Mouse (Mus musculus) granulocyte monocyte progenitor cell, adult 5-6 weeks (primary cell): ENCODE measurements around the gene Prdm11. TPM values are rescaled to one million over a fixed set of nuclear protein-coding genes. Genes with fewer than 3 reads are reported as not detected.

Experiments used
- ATAC-seq: replicated peaks from 2 replicates; pipeline ENCODE4 v1.8.0; 2016; ENCODE audit warnings: mild to moderate bottlenecking, moderate TSS enrichment, inconsistent platforms; ENCODE audit not compliant: poor library complexity, severe bottlenecking
- total RNA-seq, 2 experiments: library from RNA; stranded (forward) in 1 of 2; stranded (reverse) in 1 of 2; fragments of 200-712, 200-1000 nt in 1 of 2; fragments of >200 nt in 1 of 2; fragmentation: Nextera tagmentation in 1 of 2; gene quantifications; 2 replicates each; pipeline ENCODE4 v1.2.3; 2014 to 2017

Gene Prdm11
- total RNA-seq, 2 experiments from 2014 or later = 6.1 to 12.2 TPM

DNA sequence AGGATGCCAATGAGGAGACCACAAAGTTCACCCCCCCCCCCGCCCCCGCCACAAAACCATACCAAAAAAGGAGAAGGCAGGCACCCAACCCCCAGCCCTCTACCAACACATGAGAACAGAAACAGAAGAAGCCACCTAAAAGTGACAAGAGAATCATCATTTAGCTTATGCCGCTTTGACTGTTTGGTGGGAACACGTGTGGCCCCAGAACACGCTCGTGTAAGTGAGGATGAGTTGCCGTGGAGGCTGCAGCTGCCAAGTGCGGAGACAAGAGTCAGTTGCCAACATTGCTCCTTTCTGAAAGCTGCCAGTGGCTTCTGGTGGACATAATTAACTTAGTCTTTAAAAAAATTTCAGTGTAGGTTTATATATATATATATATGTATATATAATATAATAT, 74.4 kb downstream of the Prdm11 start:
- no peak for ATAC-seq

DNA sequence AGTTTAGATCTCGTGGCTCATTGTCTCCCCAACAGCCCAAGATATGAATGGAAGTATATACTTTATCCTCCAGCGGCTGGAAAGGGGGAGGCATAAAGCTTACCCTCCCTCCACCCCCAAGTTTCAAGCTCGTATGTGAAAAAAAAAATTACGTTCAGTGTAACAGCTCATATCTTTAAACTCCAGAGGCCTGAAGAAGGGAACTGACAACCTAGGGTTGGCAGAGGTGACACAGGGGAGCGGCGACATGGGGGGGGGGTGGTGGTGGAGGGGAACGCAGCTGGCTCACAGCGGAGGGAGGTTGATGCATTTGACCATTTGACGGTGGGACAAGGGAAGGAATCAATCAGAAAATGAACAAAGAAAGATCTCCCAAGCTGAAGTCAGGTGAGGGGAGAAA, 74.9 kb downstream of the Prdm11 start:
- no peak for ATAC-seq

DNA sequence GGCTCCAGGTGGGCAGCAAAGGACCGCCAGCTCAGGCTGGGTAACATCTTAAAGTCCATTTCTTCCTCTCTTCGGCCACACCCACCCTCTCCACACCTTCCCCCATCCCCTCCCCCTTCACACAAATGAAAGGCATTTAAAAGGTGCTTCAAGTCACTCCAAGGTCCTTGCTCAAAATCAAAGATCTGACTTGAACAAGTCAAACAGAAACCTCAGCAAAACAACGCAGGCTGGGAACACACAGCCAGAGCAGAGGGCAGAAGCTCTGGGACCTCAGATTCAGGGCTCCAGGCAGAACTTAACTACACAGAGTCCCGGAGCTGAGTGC, 78.2 kb downstream of the Prdm11 start:
- ATAC-seq = no peak

DNA sequence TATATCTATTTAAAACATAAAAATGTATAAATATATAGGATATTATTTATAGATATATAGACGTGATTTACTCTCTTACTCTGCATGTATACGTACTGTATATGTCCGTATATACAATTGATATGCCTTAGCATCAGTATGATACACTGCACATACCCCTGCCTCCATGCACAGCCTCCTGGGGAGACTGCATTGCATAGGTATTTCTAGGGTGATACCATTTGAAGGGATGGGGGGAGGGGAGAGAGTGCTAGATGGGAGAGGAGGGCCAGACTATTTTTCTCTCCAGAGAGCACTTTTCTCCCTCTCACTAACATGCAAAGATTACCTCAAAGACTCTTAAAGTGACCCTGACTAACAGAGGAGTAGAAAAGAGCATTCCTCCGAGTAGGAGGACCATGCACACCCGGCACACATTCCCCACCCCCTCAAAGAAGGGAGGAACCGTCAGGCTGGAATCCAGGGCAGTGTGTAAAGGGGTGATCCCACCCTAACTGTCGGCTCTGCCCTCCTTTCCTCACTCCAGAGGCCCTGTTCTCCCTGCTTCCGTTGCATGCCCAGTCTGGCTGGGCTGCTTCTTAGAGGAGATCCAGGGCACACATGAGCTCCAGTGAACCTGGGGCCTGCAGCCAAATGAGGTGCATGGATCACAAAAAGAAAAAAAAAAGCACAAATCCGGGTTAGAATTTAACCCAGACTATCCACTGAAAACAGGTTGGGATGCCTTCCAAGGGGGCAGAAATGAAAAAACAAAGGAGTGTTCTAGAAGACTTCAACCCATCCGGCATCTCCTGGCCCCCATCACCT, 78.7 kb downstream of the Prdm11 start:
- no peak for ATAC-seq

DNA sequence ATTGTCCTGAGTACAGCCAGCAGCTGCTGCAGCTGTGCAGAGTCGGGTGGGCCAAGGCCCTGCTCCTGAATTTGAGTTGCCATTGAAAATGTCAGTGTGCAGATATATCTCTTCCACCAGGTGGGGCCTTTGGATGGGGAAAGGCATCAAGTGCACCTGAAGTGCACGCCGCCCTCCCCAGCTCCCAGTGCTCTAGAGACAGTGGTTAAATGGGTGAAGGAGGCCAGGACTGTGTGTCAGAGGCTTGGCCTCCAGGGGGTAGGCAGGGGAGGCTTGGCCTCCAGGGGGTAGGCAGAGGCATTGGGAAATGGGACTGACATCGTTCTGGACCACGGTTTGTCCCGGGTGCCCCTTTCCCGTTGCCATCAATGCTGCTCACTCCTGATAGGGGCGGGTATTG, 79.7 kb downstream of the Prdm11 start:
- no peak for ATAC-seq

DNA sequence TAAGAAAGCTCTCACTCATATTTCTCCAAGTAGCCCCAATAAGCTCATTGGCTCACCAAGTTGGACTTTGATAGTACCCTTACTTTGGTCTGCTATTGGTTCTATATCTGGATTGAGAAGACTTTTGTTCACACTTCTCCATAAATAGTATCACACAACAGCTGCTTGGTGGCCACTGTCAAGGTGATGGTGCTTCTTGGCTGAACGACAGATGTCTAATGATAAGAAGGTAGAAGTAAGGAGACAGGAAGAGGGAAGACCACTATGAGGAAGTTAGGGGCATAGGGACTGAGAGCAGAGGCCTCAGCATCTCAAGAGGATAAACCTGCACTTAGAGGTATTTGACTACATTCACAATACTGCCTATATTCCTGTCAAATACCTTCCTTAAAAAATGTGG, 81.6 kb downstream of the Prdm11 start:
- no peak for ATAC-seq

DNA sequence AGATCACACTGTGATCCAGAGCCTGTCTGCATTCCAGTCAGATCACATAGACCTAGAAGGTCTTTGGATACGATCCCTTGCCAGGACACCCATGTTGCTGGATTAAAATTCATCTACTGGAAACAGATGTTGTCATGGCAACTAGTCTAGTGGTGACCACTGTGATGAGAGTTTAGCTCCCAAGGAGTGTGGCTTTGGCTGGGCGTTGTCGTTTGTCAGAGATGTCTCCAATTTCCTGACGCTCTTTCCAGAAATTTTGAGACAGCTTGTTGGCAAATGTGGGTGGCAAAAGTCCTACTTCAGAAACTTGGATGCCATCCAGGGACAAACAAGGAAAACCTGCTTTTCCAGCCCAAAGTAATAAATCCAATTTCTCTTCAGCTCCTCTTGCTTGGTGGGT, 87.3 kb downstream of the Prdm11 start:
- no peak for ATAC-seq

DNA sequence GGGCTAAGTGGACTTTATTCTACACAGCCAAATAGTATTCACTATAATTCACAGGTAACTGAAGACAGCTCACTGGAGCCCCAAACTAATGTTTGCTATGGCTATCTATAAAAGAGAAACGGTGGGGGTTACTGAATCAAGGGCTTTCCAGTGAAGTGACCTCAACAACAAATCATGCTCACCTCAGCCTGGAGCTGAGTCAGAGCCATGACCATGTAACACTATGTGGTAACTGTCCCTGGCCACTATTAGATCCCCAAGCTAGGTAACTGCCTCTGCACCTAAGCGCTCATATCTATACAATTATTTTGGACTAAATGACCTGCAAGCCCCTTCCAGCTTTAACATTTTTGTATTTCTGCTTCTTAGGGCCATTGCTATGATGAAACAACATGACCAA, 89.0 kb downstream of the Prdm11 start:
- ATAC-seq = no peak

DNA sequence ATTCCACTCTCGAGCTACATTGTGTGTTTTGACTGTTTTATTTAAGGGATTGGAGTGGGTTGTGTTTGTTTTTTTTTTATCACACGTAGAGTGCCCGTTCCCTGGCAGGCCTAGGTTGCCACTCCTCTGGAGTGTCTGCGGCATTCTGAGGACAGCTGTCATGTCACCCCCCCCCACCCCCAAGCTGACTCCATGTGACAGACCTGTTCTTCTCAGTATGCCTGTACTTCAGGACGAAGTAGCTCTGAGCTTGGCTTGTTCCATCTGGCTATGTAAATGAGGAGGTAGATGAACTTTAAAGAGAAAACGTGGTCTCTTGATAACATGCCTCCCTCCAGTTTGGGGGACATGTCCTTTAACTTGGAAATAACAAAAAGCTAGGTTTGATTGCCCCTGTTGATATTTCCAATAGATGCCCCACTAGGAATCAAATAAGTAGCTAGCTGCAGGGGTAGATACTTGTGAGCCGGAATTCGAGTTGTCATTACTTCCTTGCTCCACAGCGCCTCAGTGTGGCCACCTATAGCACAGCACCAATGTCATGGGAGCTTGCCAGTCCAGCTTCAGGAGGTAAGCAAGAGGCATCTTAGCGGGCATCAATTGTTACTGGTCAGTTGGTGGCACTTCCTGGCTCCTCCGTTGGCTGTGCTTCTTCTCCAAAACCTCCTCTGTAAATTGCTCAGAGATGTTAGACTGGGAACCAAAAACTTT, 91.4 kb downstream of the Prdm11 start:
- peak; percentile 70; the same call in 1 of the 2 replicates for ATAC-seq

DNA sequence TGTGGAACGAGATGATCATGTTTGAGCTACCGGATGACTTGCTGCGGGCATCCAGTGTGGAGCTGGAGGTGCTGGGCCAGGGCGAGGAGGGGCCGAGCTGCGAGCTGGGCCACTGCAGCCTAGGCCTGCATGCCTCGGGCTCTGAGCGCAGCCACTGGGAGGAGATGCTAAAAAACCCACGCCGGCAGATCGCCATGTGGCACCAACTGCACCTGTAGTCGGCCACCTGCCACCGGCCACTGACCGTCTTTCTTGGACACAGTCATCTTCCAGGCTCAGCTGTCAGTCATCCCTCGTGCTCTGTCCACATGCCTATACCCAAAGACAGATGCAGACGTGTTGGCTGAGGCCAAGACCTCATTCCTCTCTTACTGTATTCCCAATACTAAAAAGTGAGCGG, 92.5 kb downstream of the Prdm11 start:
- ATAC-seq = no peak

DNA sequence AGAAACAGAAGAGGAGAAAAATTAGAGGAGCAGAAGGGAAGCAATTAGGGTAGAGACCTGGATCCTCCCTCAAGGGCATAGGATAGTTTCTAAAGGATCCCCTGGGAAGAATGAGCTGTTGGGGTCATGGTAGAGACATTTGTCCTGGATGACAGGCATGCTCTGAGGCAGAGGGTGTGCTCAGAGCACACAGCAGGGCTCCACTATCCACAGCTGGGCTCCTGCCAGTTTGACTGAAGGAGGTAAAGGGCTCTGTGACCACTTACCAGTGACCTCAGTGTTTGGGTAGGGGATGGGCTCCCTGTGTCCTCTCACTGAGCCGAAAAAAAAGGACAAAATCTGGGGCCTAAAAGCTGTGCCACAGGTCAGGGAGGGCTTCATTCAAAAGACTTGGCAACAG, 96.4 kb downstream of the Prdm11 start:
- no peak for ATAC-seq

DNA sequence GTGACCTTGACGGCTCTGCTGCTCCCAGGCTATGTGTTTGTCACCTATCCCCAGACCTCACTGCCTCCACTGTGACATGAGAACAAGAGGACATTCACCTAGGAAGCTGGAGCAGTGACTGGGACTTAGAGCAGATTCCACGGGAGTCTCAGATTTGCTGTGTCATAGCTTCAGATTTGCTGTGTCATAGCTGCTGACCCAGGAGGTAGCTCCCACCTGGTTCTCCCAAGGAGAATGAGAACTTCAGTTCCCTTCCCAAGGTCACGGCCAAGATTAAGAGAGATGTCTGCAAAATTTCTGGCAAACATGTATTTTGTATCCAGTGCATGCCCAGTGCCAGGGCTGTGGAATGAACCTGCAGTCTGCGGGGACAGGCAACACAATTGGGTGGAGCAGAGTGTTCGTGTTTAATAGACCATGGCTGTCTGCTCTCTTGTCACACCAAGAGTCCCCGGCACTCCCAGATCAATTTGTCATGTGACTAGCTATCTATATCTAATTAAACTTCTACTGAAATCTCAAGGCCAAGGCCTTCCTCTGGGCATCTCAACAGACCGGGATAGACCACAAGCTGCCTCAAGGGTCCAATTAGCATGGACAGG, 97.2 kb downstream of the Prdm11 start:
- no peak for ATAC-seq

DNA sequence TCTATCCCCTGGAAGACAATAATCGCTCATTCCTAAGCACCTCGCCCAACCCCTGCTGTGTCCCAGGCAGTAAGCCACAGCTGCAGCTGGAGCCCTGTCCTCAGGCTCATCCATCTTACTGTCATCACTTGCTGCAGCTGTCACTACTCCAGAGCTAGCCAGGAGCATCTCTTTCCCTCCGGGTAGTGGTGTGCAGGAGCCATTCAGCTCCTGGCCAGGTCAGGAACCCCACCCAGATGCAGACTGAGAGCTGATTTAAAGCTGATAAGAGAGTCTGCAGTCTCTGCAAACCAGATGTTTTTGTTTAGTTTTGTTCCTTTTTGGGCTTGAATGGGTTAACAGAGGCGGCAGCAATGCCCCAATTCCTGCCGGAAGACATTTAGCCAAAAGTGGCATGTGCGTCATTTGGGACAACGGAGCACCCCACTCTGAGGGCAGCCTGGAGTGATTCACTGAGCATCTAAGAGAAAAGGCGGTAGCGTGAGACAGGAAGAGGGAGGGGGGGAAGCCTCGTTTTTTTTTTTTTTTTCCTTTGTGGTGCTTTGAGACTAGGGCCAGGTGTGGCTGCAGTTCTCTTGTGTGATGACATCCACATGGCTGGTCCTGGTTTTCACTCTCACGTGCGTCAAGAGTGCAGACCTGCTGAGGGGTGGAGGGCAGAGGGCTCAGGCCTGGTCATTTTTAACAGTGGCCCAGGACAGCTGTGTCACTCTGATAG, 97.8 kb downstream of the Prdm11 start:
- ATAC-seq = no peak

DNA sequence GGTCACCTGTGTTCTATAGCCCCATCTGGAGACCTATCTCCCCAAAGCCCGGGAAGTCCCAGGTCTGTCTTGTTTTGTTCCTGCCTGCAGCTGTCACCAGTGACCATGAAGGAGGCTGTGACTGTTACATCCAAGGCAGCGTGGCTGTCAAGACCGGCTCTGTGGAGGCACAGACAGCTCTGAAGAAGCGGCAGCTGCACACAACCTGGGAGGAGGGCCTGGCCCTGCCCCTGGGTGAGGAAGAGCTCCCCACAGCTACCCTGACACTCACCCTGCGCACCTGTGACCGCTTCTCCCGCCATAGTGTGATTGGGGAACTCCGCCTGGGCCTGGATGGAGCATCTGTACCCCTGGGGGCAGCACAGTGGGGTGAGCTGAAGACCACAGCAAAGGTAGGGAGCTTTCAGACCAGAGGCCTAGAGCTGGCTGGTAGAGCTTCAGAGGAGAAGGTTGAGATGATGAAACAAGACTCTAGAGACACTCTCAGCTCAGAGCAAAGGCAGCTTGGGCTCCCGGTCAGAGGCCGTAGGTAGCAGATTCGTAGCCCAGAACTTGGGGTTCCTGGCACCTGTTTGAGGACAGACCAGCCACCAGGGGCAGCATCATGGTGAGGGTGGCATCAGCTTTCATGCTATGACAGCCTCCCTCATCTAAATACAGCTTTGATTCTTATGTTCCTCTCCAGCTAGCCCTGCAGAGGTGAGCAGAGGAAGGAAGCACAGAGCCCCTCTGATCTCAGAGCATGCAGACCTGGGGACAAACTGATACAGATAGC, 100.0 kb downstream of the Prdm11 start:
- no peak for ATAC-seq

DNA sequence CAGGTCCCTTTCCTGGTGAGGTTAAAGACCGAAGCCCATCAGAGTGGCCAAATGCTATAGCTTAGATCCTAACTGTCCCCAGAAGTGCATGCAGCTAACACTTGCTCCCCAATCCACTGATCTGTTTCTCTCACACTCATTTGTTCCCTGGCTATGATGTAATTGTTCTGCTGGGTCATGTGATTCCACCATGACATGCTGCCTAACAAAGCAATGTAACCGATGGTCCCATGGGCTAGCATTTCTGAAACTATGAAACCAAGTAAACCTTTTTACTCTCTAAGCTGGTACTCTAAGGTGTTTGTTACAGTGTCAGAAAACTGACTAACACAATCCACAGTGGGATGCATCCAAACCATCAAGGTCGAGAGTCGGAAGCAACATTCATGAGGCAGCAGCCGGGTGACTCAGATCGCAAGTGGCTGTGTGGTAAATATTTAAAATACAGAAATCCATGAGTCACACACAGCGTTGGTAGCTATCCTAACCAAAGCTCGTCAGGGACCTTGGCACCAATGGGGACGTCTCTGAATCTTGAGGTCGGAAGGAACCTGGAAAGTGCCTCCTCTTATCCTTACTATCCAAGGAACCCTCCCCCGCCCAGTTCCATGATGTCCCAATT, 100.7 kb downstream of the Prdm11 start:
- no peak for ATAC-seq

DNA sequence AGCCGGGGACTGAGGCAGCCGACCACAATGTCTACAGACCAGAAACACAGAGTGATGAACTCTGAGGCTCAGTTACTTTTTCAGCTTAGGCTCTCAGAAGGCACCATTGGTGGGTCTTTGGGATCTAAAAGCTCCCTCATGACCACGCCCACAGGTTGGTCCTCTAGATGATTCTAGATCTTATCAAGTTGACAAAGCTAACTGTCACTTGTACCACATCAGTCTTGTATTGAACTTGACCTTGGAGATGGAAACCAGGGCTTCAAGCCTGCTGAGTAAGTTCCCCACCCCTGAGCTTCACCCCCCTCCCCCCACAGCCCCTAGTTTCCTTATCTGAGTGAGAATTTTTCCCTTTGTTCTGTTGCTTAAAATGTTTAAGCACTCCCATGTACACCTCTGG, 101.6 kb downstream of the Prdm11 start:
- no peak for ATAC-seq

DNA sequence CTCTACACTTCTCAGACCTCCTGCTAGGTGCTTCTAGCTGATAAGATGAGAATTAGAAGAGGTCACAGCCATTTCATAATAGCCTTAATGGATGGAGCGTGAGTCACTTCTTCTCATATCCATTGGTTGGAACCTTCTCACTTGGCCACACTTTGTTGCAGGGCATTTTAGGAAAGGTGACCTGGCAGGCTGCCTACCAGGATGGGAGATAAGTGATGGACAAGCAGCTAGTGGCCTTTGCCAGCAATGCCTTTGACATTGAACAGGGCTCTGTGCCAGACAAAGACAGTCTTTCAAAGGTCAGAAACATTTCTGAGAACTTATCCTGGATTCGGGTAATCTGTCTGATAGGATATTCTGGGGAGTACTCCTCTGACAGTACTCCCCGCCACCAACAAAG, 102.6 kb downstream of the Prdm11 start:
- ATAC-seq = no peak

DNA sequence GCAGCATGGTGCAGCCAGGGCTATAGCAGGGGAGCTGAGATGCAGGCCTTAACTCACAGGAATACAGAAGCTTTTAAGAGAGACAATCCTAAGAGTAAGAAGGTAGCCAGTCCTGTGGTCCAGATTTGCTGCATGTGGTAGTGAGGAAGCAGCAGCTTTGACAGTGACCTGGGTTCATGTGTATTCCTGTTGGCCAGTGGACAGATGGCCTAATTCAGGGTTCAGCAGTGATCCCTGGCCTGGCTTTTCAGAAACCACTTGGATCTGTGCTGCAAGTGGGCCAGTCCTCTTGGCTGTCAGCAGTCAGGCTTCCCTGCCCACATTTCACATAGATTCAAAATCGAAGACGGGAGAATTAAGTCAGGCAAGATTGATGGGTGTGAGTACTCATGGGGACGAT, 104.5 kb downstream of the Prdm11 start:
- ATAC-seq = no peak

DNA sequence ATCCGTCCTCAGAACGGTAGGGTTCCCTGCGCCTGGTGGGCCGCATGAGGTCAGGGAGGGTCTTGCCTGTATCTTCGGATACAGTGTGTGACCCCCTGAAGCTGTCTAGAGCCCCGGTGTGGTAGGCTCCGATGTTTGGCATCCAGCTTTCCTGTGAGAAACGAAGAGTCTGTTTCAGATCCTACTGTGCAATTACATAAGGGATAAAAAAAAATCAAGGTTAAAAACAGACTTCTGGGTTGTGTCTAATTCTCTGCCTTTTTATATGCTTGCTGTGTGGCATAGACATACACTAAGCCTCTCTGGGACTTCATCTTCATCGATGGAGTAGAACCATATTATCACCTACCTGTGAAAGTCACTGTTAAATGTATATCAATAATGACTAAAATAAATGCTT, 105.0 kb downstream of the Prdm11 start:
- no peak for ATAC-seq

DNA sequence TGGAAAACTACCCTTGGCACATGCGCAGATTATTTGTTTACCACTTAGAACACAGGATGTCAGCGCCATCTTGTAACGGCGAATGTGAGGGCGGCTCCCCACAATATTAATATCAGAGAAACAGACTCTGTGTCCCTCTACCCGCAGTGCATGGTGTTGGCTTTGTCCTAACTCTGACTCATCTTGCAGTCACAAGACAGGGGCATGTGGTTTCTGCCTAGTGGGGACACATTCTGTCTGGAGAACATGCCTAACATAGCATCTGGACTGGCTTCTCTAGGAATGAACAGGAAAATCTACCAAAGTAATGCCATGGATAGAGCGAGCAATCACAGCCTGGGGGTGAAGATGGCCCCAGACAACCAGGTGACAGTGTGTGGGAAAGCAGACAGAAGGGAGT, 107.1 kb downstream of the Prdm11 start:
- no peak for ATAC-seq
